Mouse (Mus musculus) gastrocnemius, adult 2 months (tissue): ENCODE data around the gene Hopx. TPM values are rescaled to one million over a fixed set of nuclear protein-coding genes. Genes with fewer than 3 reads are reported as not detected.

ENCODE experiments used
- DNase-seq: peaks from one replicate; pipeline ENCODE4 v3.0.0; 2022
- H3K27ac ChIP-seq: fragments of 200-600 bp; 2 replicates; pipeline ENCODE4 v1.8.1; 2022; ENCODE audit warnings: mild to moderate bottlenecking
- H3K4me3 ChIP-seq: fragments of 200-600 bp; 2 replicates; pipeline ENCODE4 v1.8.1; 2022; ENCODE audit warnings: mild to moderate bottlenecking, moderate library complexity
- CTCF ChIP-seq: fragments of 200-600 bp; IDR thresholded peaks from 2 replicates; pipeline ENCODE4 v1.8.1; 2022; ENCODE audit warnings: antibody characterized with exemption, mild to moderate bottlenecking, moderate library complexity
- intact Hi-C: fragments of 180-260 bp; cut with DNase I; formaldehyde crosslinking; loops from one replicate; pipeline ENCODE4 v1.15.1; 2025
- total RNA-seq, 2 experiments: library from RNA; stranded (reverse); gene quantifications; 2 replicates each; pipeline ENCODE4 v1.2.3; 2021

Gene Hopx
- total RNA-seq, 2 experiments from 2014 or later, result 2.2 to 5.4 TPM

- no peak for DNase-seq
- no peak for TF ChIP-seq CTCF
- Histone ChIP-seq H3K4me3 (no peak overlapping the region), H3K27ac (no peak overlapping the region)
- intact Hi-C loops, result no loop called here
These were observed 23.0 kb downstream of the Hopx start for GRCm38 (mm10) chr5:77091923-77092322.

DNA sequence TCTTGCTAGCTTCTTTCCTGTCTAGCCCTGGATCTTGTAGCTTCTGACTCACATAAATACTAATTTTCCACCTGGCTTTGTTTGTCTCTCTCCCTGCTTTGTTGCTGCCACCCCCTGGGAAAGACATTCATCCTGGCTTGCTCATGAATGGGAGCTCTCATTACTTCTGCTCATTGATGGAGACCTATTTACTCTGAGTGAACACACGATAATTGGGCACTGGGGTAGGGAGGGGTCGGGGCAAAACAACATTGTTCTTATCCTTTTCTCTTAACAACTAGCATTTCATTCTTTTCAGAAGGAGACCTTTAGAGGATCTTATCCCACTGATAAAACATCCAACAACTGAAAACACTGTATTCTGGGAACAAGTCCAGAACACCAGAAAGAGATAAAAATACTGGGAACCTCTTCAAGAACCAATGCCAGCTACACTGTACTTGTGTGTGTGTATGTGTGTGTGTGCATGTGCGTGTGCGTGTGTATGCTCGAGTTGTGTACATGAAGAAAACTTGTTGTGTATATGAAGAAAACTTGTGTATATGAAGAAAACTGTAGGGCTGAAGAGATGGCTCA is 24.3 kb downstream of the Hopx start:
- H3K4me3 ChIP-seq, result no peak overlapping the region
- intact Hi-C loops, result no loop called here
- no peak for TF ChIP-seq CTCF
- peak overlapping the region; percentile 12; the same call in 1 of the 2 replicates for H3K27ac ChIP-seq
- DNase-seq, result no peak

DNA sequence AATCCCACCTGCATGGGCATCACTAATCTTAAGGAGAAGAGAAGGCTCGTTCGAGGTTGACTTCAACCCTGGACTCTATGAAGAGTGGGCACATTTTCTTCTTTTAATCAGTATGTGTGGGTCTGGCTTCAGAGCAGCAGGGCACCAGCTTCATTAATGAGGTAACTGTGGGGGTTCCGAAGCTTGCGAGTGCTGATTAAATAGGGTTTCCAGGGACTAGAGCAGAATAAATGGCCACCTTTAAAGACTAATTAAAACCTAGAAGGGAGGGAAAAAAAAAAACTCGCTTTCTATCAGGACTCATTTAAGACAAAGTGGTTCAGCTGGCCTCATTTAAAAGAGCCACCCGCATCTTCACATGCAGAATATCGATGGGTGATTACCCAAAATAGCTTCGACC is 25.0 kb downstream of the Hopx start:
- Histone ChIP-seq H3K27ac (no peak overlapping the region), H3K4me3 (no peak overlapping the region)
- no peak for TF ChIP-seq CTCF
- intact Hi-C loops, result loop anchor here (1.0 kb wide), 2 partner anchors 80 to 127 kb away; no protein-coding TSS in a partner anchor
- DNase-seq, result no peak

GRCm38 (mm10) chr5:77089294-77089693 is 25.6 kb downstream of the Hopx start:
- H3K27ac ChIP-seq, result no peak overlapping the region
- H3K4me3 ChIP-seq, result no peak overlapping the region
- intact Hi-C loops, result loop anchor here (1.0 kb wide), 2 partner anchors 81 to 128 kb away; no protein-coding TSS in a partner anchor
- TF ChIP-seq CTCF, result peak; percentile 92
- peak; percentile 63 for DNase-seq

DNA sequence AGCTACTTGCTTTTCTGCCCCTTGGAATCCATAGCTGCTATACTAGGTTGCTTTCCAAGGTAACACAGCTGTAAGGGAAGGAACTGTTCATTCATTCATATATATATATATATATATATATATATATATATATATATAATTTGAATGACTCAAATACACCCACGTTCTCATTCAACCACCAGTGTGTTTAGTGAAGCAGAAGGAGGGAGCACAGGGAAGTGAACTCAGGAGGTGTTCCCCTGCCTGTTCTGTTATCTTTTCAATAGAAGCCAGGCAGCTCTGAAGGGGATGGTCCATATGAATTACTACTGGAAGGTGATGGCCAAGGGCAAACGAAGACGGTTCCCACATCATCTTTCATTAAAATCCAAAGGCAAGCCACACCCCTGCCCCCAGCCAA is 27.8 kb downstream of the Hopx start:
- no peak overlapping the region for H3K27ac ChIP-seq
- intact Hi-C loops, result no loop called here
- no peak for TF ChIP-seq CTCF
- DNase-seq, result no peak
- no peak overlapping the region for H3K4me3 ChIP-seq

DNA sequence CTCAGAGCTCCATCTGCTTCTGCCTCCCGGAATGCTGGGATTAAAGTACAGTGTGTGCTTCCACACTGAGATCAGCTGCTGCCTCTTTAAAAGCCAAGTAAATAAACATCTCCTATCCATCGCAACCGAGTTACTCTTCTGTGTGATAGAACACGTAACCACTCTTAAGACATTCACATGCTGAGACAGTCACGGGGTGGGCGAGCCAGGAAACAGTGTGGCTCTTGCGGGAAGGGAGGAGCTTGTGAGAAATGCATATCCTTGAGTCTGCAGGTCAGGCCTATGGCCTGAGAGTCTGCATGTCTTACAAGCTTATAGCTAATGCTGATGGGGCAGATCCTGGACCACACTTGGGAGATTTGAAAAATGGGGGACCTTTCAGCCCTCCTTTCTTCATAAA is 28.4 kb downstream of the Hopx start:
- no peak for TF ChIP-seq CTCF
- intact Hi-C loops, result no loop called here
- no peak overlapping the region for H3K27ac ChIP-seq
- no peak overlapping the region for H3K4me3 ChIP-seq
- DNase-seq, result no peak

DNA sequence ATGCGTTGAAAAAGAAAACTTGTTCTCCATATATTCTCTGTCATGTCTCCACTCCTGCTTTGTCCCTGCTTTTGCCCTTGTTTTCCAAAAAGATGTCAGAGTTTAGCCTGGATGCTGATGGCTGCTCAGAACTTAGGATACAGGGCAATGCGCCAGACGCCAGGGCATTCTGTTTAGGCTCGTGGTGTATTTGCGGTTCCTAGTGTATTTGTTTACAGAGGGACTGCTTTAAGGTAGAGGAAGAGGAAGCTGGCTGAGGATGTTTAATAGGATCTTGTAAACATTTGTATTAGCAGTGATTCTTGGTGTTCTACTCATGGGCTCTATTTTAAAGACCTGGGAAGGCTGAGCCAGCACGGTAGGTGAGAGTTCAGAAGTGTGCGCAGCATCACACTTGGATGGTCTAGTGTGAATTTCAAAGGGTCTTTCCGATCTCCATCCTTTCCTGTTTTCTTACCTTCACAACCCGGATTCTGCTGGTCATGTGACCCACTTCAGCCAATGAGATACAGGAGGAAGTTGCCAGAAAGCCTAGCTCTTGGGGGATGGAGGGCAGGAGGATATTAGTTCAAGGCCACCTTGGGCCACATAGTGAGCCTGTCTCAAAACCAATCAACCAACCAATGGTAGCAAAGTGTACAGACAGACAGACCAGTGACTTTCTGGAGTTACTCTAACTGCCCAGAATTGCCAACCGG is 29.0 kb downstream of the Hopx start:
- DNase-seq, result no peak
- Histone ChIP-seq H3K4me3 (no peak overlapping the region), H3K27ac (no peak overlapping the region)
- no peak for TF ChIP-seq CTCF
- intact Hi-C loops, result no loop called here

- DNase-seq, result no peak
- intact Hi-C loops, result no loop called here
- no peak overlapping the region for H3K4me3 ChIP-seq
- no peak for TF ChIP-seq CTCF
- no peak overlapping the region for H3K27ac ChIP-seq
These were observed 30.5 kb downstream of the Hopx start for GRCm38 (mm10) chr5:77084418-77084817.

DNA sequence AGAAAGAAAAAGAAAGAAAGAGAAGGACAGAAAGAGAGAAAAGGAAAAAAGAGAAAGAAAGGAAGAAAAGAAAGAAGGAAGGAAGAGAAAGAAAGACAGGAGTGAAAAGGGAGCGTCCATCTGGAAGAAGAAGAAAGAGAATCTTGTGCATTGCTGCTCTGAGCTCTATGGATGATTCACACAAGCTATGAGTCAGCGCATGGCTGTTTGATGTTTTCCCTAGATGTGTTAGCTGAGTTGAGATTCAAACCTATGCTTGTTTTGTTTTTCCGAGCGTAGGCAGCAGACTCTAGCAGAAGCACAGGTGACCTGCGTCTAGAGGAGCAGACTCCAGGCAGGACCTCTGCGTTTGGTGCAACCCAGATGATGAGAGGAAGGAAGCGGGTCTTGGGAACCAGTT is 32.2 kb downstream of the Hopx start:
- intact Hi-C loops, result no loop called here

GRCm38 (mm10) chr5:77080761-77081160 is 34.2 kb downstream of the Hopx start:
- Histone ChIP-seq H3K4me3 (no peak overlapping the region), H3K27ac (peak overlapping the region; percentile 48)
- peak; percentile 58 for DNase-seq
- no peak for TF ChIP-seq CTCF
- intact Hi-C loops, result no loop called here

More for the DNA sequence above, 32.2 kb downstream of the Hopx start:
- DNase-seq, result no peak
- no peak overlapping the region for H3K27ac ChIP-seq
- H3K4me3 ChIP-seq, result no peak overlapping the region
- TF ChIP-seq CTCF, result no peak

DNA sequence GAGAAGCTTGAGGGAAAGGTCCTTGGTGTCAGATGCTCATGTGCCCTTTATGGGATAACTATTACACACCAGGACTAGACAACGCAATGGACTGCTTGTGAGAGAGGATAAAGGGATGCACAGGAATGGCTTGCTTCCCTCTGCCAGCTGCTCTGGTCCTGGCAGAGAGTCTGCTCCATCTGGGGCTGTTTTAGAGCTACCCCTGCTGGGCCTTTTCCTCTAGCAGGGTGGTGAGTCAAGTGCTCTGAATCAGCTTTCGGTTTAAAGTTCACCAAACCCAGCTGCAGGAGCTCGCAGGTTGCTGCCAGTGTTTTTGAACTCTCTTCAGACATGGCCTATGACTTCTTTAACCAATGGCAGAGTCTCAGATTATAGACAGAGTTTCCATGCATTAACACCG is 39.0 kb downstream of the Hopx start:
- TF ChIP-seq CTCF, result no peak
- DNase-seq, result no peak
- Histone ChIP-seq H3K27ac (no peak overlapping the region), H3K4me3 (no peak overlapping the region)
- intact Hi-C loops, result no loop called here

DNA sequence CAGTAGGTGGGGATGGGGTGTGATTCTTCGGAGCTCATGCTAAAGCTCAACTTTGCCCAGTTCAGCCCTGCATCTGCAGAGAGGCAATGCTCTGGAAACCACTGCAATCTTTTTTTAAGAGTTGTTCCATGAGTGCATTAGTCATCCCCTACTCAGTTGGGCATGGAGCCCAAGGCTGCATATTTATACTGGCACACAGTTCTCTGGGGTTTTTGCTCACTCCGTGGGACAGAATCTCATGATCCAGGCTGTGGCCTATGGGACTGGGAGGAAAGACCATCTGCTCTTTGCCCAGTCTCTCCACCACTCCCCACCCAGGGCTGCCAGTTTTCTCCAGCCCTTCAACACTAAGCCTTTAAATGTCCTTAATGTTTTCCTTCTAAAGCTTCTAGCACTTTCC is 40.0 kb downstream of the Hopx start:
- intact Hi-C loops, result no loop called here
- Histone ChIP-seq H3K27ac (peak overlapping the region; percentile 38; the same call in 1 of the 2 replicates), H3K4me3 (no peak overlapping the region)
- peak; percentile 63 for DNase-seq
- no peak for TF ChIP-seq CTCF

DNA sequence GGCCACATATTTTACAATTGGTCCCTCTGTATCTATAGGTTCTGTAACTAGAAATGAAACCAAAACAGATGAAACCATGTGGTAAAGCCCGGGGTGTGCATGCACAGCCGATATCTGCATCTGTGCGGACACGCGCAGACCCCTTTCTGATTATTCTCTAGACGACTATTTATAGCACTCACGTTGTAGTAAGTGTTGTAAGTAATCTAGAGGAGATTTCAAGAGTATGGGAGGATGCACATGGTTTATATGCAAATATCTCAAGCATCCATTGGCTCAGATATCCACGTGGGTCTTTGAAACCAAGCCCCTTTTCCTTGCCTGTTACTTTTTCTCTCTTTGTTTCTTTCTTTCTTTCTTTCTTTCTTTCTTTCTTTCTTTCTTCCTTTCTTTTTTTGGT is 41.1 kb downstream of the Hopx start:
- TF ChIP-seq CTCF, result no peak
- Histone ChIP-seq H3K27ac (no peak overlapping the region), H3K4me3 (no peak overlapping the region)
- intact Hi-C loops, result no loop called here
- DNase-seq, result no peak

- intact Hi-C loops, result no loop called here
- no peak for DNase-seq
- H3K4me3 ChIP-seq, result no peak overlapping the region
- H3K27ac ChIP-seq, result no peak overlapping the region
- peak; percentile 55 for TF ChIP-seq CTCF
These were observed 43.3 kb downstream of the Hopx start for GRCm38 (mm10) chr5:77071626-77072025.
